Mouse (Mus musculus) neutrophil, adult 83 days (primary cell): ENCODE results near the gene Cck. TPM values are rescaled to one million over a fixed set of nuclear protein-coding genes. Genes with fewer than 3 reads are reported as not detected.

Experiments
- total RNA-seq, 2 experiments: library from RNA; stranded (reverse); gene quantifications; one replicate each; pipeline ENCODE4 v1.2.4; 2023

Cck gene
- not detected for total RNA-seq

GRCm38 (mm10) chr9:121495529-121495928, at the start of gene Cck:
TSS of gene Cck (minus strand) at chr9:121495694.

Other genes starting within 250 kb of the Cck start
- gene Ulk4, start 218.5 kb downstream of the Cck start, total RNA-seq = under 1 TPM; 0.64 to 0.93 TPM
- gene Trak1, start 198.2 kb downstream of the Cck start, total RNA-seq = 10 to 100 TPM; 46.5 to 59.5 TPM
- not detected for gene Lyzl4, start 146.4 kb upstream of the Cck start, total RNA-seq
- gene Vipr1, start 147.0 kb upstream of the Cck start, total RNA-seq = 1 to 10 TPM in 1 of 2 experiments, under 1 TPM in 1; 0.42 to 1.7 TPM
- gene Sec22c, start 209.8 kb upstream of the Cck start, total RNA-seq = 10 to 100 TPM; 27.3 to 30.4 TPM
- gene Ss18l2, start 214.6 kb upstream of the Cck start, total RNA-seq = 10 to 100 TPM; 21.7 to 27.0 TPM
- gene Nktr, start 223.5 kb upstream of the Cck start, total RNA-seq = 100 to 1,000 TPM; 140 to 158 TPM